Mouse (Mus musculus) heart, postnatal 4 days (tissue): ENCODE results near the gene Adamts4. TPM values are rescaled to one million over a fixed set of nuclear protein-coding genes. Genes with fewer than 3 reads are reported as not detected.
"Not testable (repeated sequence)": the region's sequence is repeated elsewhere in the genome, so short reads cannot be mapped to it uniquely, and the experiment has no call there.

ENCODE experiments used
- DNase-seq: peaks from one replicate; pipeline ENCODE4 v3.0.0; 2021
- total RNA-seq, 2 experiments: library from RNA; stranded (reverse); gene quantifications; 2 replicates each; pipeline ENCODE4 v1.2.3; 2021

The Adamts4 gene
- total RNA-seq, 2 experiments from 2014 or later = 8.2 to 8.7 TPM

DNA sequence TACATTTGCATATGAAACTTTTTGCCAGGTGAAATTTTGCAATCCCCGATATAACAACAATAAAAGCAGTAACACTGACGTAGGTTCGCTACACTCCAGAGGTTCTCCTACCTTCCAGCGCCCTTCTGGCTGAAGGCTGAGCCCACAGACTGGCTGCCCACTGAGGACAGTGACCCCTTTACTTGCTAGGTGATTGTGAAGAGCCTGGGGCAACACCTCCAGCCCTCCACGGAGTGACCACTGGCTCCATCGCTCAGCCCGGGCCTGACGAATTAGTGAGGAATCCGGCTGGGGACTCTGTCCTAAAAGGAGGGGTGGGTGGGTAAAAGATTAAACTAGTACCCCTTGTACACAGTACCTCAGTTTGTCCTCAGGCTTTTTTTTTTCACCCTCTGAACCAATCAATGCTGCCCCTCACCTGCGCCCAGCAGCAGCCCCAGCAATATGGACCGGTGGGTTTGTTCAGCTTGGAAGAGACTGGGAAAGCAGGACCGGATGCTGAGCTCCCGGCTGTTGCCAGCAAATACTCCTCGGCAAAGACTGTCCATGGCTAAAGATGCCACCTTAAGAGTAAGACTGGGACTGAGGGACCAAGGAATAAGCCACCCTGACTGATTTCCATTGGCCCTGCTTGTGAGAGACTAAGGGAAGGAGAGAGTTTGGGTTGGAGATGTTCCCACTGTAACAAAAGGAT, 28.9 kb downstream of the Adamts4 start:
- DNase-seq = no peak

- DNase-seq = no peak
These were observed 29.5 kb downstream of the Adamts4 start for GRCm38 (mm10) chr1:171279721-171280120.

GRCm38 (mm10) chr1:171280250-171280915, 30.2 kb downstream of the Adamts4 start:
- DNase-seq = no peak

DNA sequence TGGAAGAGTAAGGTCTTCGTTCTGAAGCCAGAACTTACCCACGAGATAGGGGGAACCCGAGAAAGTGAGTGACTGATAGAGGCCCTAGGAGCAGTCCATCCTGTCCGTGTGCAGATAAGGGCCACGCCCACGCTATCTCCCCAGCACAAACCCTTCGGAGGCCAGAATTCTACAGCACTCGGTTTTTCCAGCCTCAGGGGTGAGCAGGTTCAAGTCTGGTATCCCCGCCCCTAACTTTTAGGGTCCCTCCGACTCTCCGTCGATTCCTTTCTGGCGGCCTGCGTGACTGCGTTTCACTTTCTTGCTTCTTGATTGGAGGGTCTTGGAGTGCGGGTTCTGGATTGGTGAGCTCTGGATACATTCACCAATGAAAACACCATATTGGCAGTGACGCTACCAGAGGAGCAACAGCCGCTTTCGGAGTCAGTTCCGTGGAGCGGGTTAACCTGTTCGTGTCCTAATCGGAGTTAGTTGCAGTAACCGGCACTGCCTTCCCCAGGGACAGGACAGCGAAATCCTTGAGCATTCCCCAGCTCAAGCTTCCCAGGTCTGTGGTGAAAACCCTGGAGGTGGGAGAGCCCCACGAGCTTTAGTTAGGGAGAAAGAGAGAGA, 30.8 kb downstream of the Adamts4 start, which contains the start of gene Ppox:
TSS of gene Ppox (minus strand) at position 271 of the 612 bp plus-strand sequence.
- DNase-seq = peak; percentile 90

- DNase-seq = peak; percentile 89
These were observed 31.3 kb downstream of the Adamts4 start for GRCm38 (mm10) chr1:171281528-171281923.

GRCm38 (mm10) chr1:171282086-171282805, 32.0 kb downstream of the Adamts4 start:
- DNase-seq = no peak

- no peak for DNase-seq
These were observed 33.3 kb downstream of the Adamts4 start for GRCm38 (mm10) chr1:171283188-171284160.

- DNase-seq = no peak
These were observed 34.3 kb downstream of the Adamts4 start for GRCm38 (mm10) chr1:171284491-171284890.

DNA sequence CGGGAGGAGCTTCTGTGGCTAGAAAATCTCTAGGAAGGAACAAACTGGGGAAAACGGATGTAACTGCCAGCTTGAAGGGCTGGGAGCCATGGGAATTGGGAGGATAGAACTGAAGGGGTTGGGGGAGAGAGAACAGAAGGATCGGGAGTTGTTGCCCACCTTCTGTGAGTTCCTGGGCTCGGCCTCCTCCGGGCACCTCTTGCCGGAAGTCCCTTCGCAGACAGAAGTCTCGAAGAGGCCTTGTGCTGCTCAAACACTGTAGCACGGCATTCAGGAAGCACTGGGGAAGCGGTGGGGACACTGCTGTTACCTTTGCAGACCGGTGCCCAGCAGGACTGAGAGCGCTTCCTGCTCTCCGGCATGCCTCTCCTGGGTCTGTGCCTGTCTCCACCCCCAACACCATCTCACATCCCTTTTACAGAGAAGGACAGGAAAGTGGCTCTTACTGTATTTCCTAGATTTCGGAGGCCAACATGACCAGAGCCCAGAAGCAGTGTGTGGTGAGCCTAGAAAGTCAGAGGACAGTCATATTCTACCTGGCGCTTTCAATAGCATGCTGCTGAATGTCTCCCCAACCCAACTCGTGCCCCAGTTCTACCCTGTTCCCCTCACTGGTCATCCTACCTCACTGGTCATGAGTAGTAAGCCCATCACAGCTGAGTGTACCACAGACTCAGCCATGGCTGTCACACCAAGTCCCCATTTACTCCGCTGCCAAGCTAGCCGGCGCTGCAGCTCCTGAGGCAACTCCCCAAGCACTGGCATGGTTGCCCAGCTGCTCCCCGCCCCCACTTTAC, 35.1 kb downstream of the Adamts4 start:
- DNase-seq = no peak

DNA sequence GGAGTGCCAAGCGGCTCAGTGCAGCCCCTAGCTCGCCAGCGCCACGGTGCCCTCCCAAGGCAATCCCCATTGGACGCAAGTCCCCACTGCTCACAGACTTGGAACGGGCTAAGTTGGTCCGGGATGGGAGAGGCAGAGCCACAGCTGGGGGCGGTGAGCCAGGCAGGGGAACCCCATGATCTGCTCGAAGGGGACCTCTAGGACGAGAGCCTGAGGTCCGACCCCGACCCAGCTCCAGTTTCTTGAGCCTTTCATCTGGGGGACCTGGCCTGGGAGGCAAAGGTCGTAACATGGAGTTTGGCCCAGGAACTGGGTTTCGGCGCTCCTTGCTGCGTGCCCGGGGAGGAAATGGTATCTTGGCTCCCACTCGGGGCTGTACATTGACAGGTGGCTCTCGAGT, 36.3 kb downstream of the Adamts4 start:
- no peak for DNase-seq

DNA sequence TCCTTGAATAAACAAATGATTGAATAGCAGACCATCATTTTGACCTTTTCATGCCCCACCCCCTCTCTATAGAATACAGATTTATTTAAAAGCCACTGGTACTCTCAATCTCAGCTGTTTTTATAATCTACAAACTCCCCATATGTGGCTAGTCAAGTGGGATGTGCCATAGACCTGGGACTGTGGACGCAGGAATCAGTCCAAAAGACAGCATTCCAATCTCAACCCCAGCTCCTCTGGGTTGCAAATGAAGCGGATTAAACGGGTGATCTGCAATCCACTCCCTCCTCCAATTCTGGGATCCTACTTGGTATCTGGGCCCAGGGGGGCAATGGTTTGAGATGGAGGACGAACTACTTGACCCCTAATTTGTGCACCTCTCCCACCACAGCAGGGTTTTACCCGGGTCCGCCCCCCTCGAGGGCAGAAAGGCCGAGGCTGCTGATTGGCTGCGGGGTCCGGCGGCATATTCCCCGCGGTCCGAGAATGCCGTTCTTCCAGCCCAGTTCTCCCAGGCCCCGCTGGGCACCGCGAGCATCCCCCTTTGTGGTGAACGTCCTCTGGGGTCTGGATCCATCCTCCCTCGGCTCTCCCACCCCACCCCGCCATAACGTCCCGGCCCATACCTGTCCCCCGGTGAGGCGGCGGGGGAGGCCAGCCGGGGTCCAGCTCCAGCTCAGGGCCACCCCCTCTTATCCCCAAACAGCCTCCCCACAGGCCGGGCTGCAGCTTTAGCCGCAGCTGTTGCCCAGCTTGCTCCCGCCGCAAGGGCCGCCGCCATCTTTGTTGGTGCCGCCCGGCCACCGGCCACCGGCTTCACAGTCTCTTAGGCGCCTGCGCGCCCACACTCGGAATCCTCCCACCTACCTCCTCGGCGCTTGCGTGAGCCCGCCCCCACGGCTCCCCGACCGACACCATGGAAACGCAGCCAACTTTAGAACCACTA, 37.2 kb downstream of the Adamts4 start, which contains the start of gene Usp21:
TSS of gene Usp21 (minus strand) at position 856 of the 946 bp plus-strand sequence.
- DNase-seq = peak; percentile 96

DNA sequence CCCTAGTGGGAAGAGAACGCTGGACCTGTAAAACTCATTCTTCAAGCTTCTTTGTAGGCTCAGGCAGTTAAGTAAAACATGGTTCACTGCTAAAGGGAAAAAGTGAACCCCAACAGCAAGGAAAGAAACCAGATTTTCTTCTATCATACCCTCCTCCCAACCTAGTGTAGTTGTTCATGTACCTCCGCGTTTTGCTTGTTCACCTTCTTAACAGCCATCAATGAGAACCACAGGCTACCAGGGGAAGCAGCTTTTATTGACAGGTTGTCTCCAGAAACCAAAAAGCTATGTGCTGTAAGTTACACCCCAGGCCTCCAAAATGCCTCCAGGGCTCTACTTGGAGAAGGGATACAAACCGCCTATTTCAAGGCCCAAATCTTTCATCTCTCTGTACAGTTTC, 38.1 kb downstream of the Adamts4 start:
- DNase-seq = no peak

- DNase-seq = no peak
These were observed 43.1 kb downstream of the Adamts4 start for GRCm38 (mm10) chr1:171293351-171293750.

DNA sequence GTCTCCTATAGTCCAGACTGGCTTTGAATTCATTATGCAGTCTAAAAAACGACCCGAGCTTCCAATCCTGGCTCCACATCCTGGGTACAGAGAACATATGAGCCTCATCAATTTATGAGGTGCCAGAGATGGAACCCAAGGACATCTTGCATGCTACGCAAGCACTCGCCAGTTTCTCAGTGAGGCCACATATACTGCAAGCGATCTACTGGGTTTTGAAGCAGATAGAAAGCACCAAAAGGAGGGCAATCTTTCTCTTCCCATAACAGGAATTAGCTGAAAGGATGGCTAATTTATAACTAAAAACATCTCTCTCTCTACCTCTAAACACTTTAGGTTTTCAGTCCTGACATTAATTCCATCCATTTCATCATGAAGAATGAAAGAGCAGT, 43.7 kb downstream of the Adamts4 start:
- no peak for DNase-seq

DNA sequence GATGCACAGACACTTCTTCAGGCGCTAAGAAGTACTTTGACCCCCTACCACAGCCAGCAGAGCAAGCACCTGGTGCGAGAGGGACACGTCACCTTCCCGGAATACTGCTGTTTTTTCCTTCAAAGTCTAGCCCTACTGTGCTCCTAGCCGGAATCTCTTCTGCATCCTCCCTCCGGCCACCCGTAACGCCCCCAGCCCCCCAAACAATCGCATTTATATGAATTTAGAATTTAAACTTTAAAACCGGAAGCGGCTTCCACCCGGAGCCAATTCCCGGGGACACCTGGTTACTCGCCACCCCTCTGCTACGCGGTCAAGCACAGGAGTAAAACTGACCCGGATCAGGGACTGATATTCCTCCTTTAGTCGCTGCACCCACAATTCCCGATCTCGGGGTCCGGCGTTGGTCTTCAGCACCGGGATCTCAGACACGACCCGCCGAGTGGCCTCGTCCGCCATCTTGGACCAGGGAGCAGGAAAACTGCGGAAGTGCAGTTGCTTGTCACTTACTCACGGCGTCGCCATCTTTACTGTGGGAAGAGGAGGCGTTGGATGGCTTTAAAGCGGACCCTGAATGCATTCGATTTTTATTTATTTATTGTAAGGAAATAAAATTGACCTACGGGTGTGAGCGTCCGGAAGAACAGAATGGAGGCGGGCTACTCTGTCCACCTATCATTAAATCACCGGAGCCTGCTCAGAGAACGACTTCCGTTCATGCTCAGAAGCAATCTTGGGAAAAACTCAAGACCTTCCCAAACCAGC, 44.3 kb downstream of the Adamts4 start, which contains the start of gene Ufc1:
TSS of gene Ufc1 (minus strand) at position 727 of the 765 bp plus-strand sequence.
- peak; percentile 83 for DNase-seq

DNA sequence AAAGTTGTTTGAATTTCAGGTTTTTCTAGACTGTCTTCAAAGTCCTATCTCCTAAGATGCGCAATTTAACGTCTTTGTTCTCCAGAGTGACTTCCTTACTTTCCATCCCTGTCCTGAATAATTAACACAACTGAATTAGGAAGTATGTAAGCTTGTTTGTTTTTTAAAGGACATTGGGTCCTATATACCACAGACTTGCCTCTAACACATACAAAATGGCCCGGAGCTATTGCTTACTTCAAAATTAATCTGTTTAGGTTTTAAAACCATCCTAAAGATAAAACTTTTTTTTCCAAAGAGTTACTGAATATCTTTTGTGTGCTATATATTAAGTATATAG, 44.8 kb downstream of the Adamts4 start:
- no peak for DNase-seq

GRCm38 (mm10) chr1:171298226-171298625, 48.0 kb downstream of the Adamts4 start:
- no peak for DNase-seq

- not testable (repeated sequence) for DNase-seq
These were observed 55.9 kb downstream of the Adamts4 start for GRCm38 (mm10) chr1:171306157-171306556.

DNA sequence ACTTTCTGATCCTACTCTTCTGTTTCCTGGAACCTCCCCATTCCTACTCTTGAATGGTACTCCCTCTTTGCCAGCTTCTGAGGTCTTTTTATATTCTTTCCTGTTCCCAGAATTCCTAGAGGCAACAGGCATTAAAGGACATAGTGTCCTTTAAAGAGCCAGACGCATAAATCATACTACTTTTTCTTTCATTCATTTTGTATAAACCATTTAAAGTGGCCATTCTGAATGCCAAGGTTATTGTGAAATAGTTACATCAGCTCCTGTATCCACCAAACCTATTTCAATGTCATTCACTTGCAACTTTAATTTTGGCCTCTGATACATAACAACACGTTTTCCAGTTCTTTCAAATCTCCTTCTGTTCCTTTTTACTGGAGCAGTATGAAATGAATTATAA, 59.1 kb downstream of the Adamts4 start:
- no peak for DNase-seq
